Mouse (Mus musculus) liver, embryonic 13.5 days (tissue): ENCODE data around the gene Adad2. TPM values are rescaled to one million over a fixed set of nuclear protein-coding genes. Genes with fewer than 3 reads are reported as not detected.

ENCODE experiments used
- polyA plus RNA-seq: library from polyadenylated mRNA; unstranded; fragments of >200 nt; fragmentation: Nextera tagmentation; extraction: Ambion mirVana; gene quantifications from 2 replicates; pipeline ENCODE4 v1.2.1, GENCODE M21; 2015

Adad2 gene
- polyA plus RNA-seq, 1 experiment from 2014 or later = not detected

Other genes with a start within 250 kb of the Adad2 start
- gene Mlycd, start 217.9 kb upstream of the Adad2 start, polyA plus RNA-seq = 7.3 and 7.7 TPM in 2 replicates
- gene Osgin1, start 178.6 kb upstream of the Adad2 start, polyA plus RNA-seq = 13.0 and 14.8 TPM in 2 replicates
- gene Necab2, start 166.0 kb upstream of the Adad2 start, polyA plus RNA-seq = 0.05 TPM in 1 of 2 replicates, not detected in the other
- not detected in 2 replicates for gene Slc38a8, start 111.0 kb upstream of the Adad2 start, polyA plus RNA-seq
- 27.7 and 32.1 TPM in 2 replicates for gene Mbtps1, start 54.0 kb upstream of the Adad2 start, polyA plus RNA-seq
- gene Hsdl1, start 37.6 kb upstream of the Adad2 start, polyA plus RNA-seq = 18.5 and 19.8 TPM in 2 replicates
- 0.05 and 0.07 TPM in 2 replicates for gene Dnaaf1, start 37.5 kb upstream of the Adad2 start, polyA plus RNA-seq
- gene Taf1c, start 7.5 kb upstream of the Adad2 start, polyA plus RNA-seq = 6.6 and 6.8 TPM in 2 replicates
- not detected in 2 replicates for gene Kcng4, start 22.9 kb downstream of the Adad2 start, polyA plus RNA-seq
- 1.2 and 1.3 TPM in 2 replicates for gene Wfdc1, start 53.6 kb downstream of the Adad2 start, polyA plus RNA-seq
- 0.07 and 0.20 TPM in 2 replicates for gene Atp2c2, start 87.3 kb downstream of the Adad2 start, polyA plus RNA-seq
- gene Tldc1, start 165.7 kb downstream of the Adad2 start, polyA plus RNA-seq = 4.3 and 4.5 TPM in 2 replicates
- gene Cotl1, start 227.8 kb downstream of the Adad2 start, polyA plus RNA-seq = 28.7 and 32.8 TPM in 2 replicates
- gene Klhl36, start 249.5 kb downstream of the Adad2 start, polyA plus RNA-seq = 4.9 and 5.1 TPM in 2 replicates